20 mouse cellular contexts compared by ENCODE assay signal in the genomic region with DNA sequence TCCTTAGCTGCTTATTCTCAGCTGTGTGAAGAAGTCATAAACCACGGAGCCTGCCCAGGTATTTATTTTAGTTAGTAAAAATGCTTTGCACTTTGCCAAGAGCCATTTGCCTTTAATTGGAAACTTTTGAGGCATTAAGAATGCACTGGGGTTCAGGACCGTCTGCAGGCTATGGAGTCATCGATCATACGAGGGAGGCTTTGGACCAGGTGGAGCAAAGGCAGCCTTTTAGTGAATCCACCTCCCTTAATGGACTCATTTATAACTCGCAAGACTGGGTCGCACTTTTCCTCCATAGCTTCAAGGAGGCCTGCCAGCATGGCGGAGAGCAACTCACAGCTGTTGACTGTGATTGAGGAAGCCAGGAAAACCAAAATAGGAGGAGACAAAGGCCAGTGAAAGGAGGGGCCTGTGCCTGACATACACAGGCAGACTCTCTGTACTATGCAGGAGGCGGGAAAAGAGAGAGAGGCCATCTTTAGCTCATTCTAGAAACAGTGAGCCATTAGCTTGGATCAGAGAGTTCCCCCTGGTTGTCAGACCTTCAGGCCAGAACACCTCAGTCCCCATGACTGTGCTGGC.
DNase-seq lines count a peak whose midpoint lies in the region; ATAC-seq and TF ChIP-seq lines count a peak whose summit lies in the region.
"Had no signal": no experiment of that assay in that cellular context is flagged by ENCODE, and none has a peak within 500 bp of the region (broad histone marks: within the 10 kb centered on the region; RNA-seq: fewer than 3 reads in every experiment).

No protein-coding gene starts in this region.

- ATAC-seq in intestine, embryonic 15.5 days = peak; percentile 45
- no peak for ATAC-seq in intestine, postnatal 0 days
- 0 out of 2 replicates have a peak, but pooled peaks have one; percentile 57 for ATAC-seq in limb, embryonic 13.5 days (ENCODE audit: low FRiP score, low read depth)
- peak; percentile 79 for ATAC-seq in stomach, embryonic 15.5 days (ENCODE audit: insufficient read depth, low FRiP score, low read depth)
- no peak for ATAC-seq in liver, embryonic 11.5 days (replicated peaks; ENCODE audit: low FRiP score)
- ATAC-seq: activated CD4-positive, CD25-positive, alpha-beta regulatory T cell, adult 4 months; forebrain, embryonic 15.5 days; Patski had no signal

- TF ChIP-seq CTCF in intestine, postnatal 0 days (IDR thresholded peaks at IDR 0.05; ENCODE audit: low read depth) = no peak
- no peak for TF ChIP-seq CTCF in brain, embryonic 14.5 days (IDR thresholded peaks at IDR 0.05; ENCODE audit: borderline replicate concordance, extremely low read depth, insufficient read depth, insufficient read length)
- no peak for TF ChIP-seq CTCF in cerebellum, adult 2 months (IDR thresholded peaks at IDR 0.05; ENCODE audit: borderline replicate concordance, insufficient read depth, low read depth, low read length)

- no peak overlapping the region for H3K4me3 ChIP-seq in intestine, embryonic 15.5 days (replicated peaks)
- no peak overlapping the region for H3K4me3 ChIP-seq in intestine, postnatal 0 days (ENCODE audit: low read depth, low read length)
- no peak overlapping the region for H3K4me3 ChIP-seq in limb, embryonic 13.5 days
- H3K4me3 ChIP-seq in stomach, embryonic 15.5 days (replicated peaks) = no peak overlapping the region
- H3K4me3 ChIP-seq in cerebellum, adult 2 months (replicated peaks; ENCODE audit: insufficient read depth, low read depth, low read length) = no peak overlapping the region
- no peak overlapping the region for H3K4me3 ChIP-seq in liver, embryonic 11.5 days (ENCODE audit: low read depth, low read length)
- H3K4me3 ChIP-seq: embryonic facial prominence, embryonic 12.5 days; forebrain, embryonic 15.5 days; heart, embryonic 10.5 days had no signal

- H3K27me3 ChIP-seq in intestine, embryonic 15.5 days (replicated peaks) = peaks cover 12% of the 10 kb centered on the region; the same call in 1 of the 2 replicates
- H3K27me3 ChIP-seq in intestine, postnatal 0 days (replicated peaks; ENCODE audit: control insufficient read depth, insufficient read depth, low read length) = 0 out of 2 replicates have a peak, but pooled peaks cover 3% of the 10 kb centered on the region
- peaks cover 9% of the 10 kb centered on the region; the same call in 1 of the 2 replicates for H3K27me3 ChIP-seq in limb, embryonic 13.5 days
- no peaks in the 10 kb centered on the region for H3K27me3 ChIP-seq in stomach, embryonic 15.5 days (replicated peaks)
- no peaks in the 10 kb centered on the region for H3K27me3 ChIP-seq in cerebellum, adult 2 months (ENCODE audit: control insufficient read depth, insufficient read depth, low read length)
- no peaks in the 10 kb centered on the region; the same call in 1 of the 2 replicates for H3K27me3 ChIP-seq in liver, embryonic 11.5 days (replicated peaks; ENCODE audit: control insufficient read depth, insufficient read depth, low read length)
- H3K27me3 ChIP-seq: CH12.LX; embryonic facial prominence, embryonic 12.5 days; forebrain, embryonic 15.5 days had no signal

- peak; percentile 11 for DNase-seq in brain, embryonic 14.5 days (ENCODE audit: low read depth)
- no peak for DNase-seq in cerebellum, adult 2 months
- no peak for DNase-seq in liver, embryonic 11.5 days (ENCODE audit: low spot score)
- DNase-seq: adrenal gland, postnatal 14 days; cerebellum, adult 18-20 months; cerebellum, postnatal 10 days; gastrocnemius, postnatal 36 days; heart, adult 11 months; heart, postnatal 10 days had no signal

- no peak overlapping the region for H3K27ac ChIP-seq in intestine, embryonic 15.5 days
- no peak overlapping the region for H3K27ac ChIP-seq in intestine, postnatal 0 days (ENCODE audit: low read depth, low read length)
- peak overlapping the region; percentile 72; the same call in 1 of the 2 replicates for H3K27ac ChIP-seq in limb, embryonic 13.5 days
- H3K27ac ChIP-seq in stomach, embryonic 15.5 days = peak overlapping the region; percentile 74
- no peak overlapping the region for H3K27ac ChIP-seq in cerebellum, adult 2 months (ENCODE audit: insufficient read depth, low read length)
- no peak overlapping the region for H3K27ac ChIP-seq in liver, embryonic 11.5 days (ENCODE audit: low read depth, low read length)
- H3K27ac ChIP-seq: embryonic facial prominence, embryonic 12.5 days; forebrain, embryonic 15.5 days; heart, embryonic 10.5 days; hindbrain, embryonic 14.5 days had no signal

- no peaks in the 10 kb centered on the region for H3K9me3 ChIP-seq in intestine, embryonic 15.5 days
- H3K9me3 ChIP-seq in intestine, postnatal 0 days (ENCODE audit: control insufficient read depth) = no peaks in the 10 kb centered on the region
- no peaks in the 10 kb centered on the region for H3K9me3 ChIP-seq in limb, embryonic 13.5 days
- no peaks in the 10 kb centered on the region for H3K9me3 ChIP-seq in stomach, embryonic 15.5 days
- H3K9me3 ChIP-seq in liver, embryonic 11.5 days (ENCODE audit: control insufficient read depth, low read length) = no peaks in the 10 kb centered on the region
- H3K9me3 ChIP-seq: embryonic facial prominence, embryonic 12.5 days; forebrain, embryonic 15.5 days; heart, embryonic 10.5 days had no signal

- 60% methylated on average over 8 of the region's 8 CpGs for WGBS in intestine, embryonic 15.5 days
- WGBS in intestine, postnatal 0 days = 63% methylated on average over 8 of the region's 8 CpGs
- WGBS in limb, embryonic 13.5 days = 40% methylated on average over 8 of the region's 8 CpGs
- 41% methylated on average over 8 of the region's 8 CpGs for WGBS in stomach, embryonic 15.5 days
- 73% methylated on average over 8 of the region's 8 CpGs for WGBS in cerebellum, adult 2 months
- 75% methylated on average over 8 of the region's 8 CpGs for WGBS in liver, embryonic 11.5 days

- H3K9ac ChIP-seq in intestine, embryonic 15.5 days = no peak overlapping the region
- H3K9ac ChIP-seq in intestine, postnatal 0 days (ENCODE audit: low read depth, low read length) = no peak overlapping the region
- H3K9ac ChIP-seq in limb, embryonic 13.5 days = no peak overlapping the region
- H3K9ac ChIP-seq in stomach, embryonic 15.5 days = no peak overlapping the region
- no peak overlapping the region for H3K9ac ChIP-seq in liver, embryonic 11.5 days (ENCODE audit: low read depth, low read length)
- H3K9ac ChIP-seq: embryonic facial prominence, embryonic 12.5 days; forebrain, embryonic 15.5 days; hindbrain, embryonic 14.5 days had no signal

- TF ChIP-seq POLR2A in brain, embryonic 14.5 days (IDR thresholded peaks at IDR 0.05; ENCODE audit: borderline replicate concordance, extremely low read depth, insufficient read depth, insufficient read length, poor library complexity, severe bottlenecking) = no peak
- no peak for TF ChIP-seq POLR2A in cerebellum, adult 2 months (IDR thresholded peaks at IDR 0.05; ENCODE audit: borderline replicate concordance, insufficient read depth, low read length)

- H3K4me2 ChIP-seq in intestine, embryonic 15.5 days (replicated peaks) = no peak overlapping the region
- H3K4me2 ChIP-seq in intestine, postnatal 0 days (replicated peaks; ENCODE audit: low read depth) = no peak overlapping the region
- no peak overlapping the region for H3K4me2 ChIP-seq in limb, embryonic 13.5 days (replicated peaks)
- no peak overlapping the region for H3K4me2 ChIP-seq in stomach, embryonic 15.5 days
- no peak overlapping the region for H3K4me2 ChIP-seq in liver, embryonic 11.5 days
- H3K4me2 ChIP-seq: embryonic facial prominence, embryonic 12.5 days; forebrain, embryonic 15.5 days; hindbrain, embryonic 14.5 days had no signal

- no peaks in the 10 kb centered on the region for H3K36me3 ChIP-seq in intestine, embryonic 15.5 days
- no peaks in the 10 kb centered on the region for H3K36me3 ChIP-seq in intestine, postnatal 0 days (ENCODE audit: control insufficient read depth, insufficient read depth)
- H3K36me3 ChIP-seq in limb, embryonic 13.5 days = no peaks in the 10 kb centered on the region
- no peaks in the 10 kb centered on the region for H3K36me3 ChIP-seq in stomach, embryonic 15.5 days
- H3K36me3 ChIP-seq in liver, embryonic 11.5 days (ENCODE audit: control insufficient read depth, insufficient read depth, low read length) = no peaks in the 10 kb centered on the region
- H3K36me3 ChIP-seq: embryonic facial prominence, embryonic 12.5 days; forebrain, embryonic 15.5 days; heart, embryonic 10.5 days had no signal

- H3K4me1 ChIP-seq in intestine, embryonic 15.5 days (replicated peaks) = no peaks in the 10 kb centered on the region; the same call in 1 of the 2 replicates
- H3K4me1 ChIP-seq in intestine, postnatal 0 days (replicated peaks; ENCODE audit: control insufficient read depth, insufficient read depth, low read length) = no peaks in the 10 kb centered on the region
- peaks cover 28% of the 10 kb centered on the region for H3K4me1 ChIP-seq in limb, embryonic 13.5 days
- H3K4me1 ChIP-seq in stomach, embryonic 15.5 days = no peaks in the 10 kb centered on the region
- no peaks in the 10 kb centered on the region for H3K4me1 ChIP-seq in cerebellum, adult 2 months (ENCODE audit: control insufficient read depth, insufficient read depth, low read length)
- no peaks in the 10 kb centered on the region; the same call in 1 of the 2 replicates for H3K4me1 ChIP-seq in liver, embryonic 11.5 days (replicated peaks; ENCODE audit: control insufficient read depth, insufficient read depth, low read length)
- H3K4me1 ChIP-seq: embryonic facial prominence, embryonic 12.5 days; forebrain, embryonic 15.5 days had no signal

Comparison
In these comparisons a context has a peak if more than half of its experiments do, and no peak if none do; other contexts are left out.
1. ATAC-seq: peak in intestine, embryonic 15.5 days (single experiment), limb, embryonic 13.5 days (single experiment) and stomach, embryonic 15.5 days (single experiment); none in intestine, postnatal 0 days (single experiment) and liver, embryonic 11.5 days (single experiment).
2. H3K27ac ChIP-seq: peak in limb, embryonic 13.5 days (single experiment) and stomach, embryonic 15.5 days (single experiment); none in intestine, embryonic 15.5 days (single experiment), intestine, postnatal 0 days (single experiment), cerebellum, adult 2 months (single experiment) and liver, embryonic 11.5 days (single experiment).